Mouse (Mus musculus): ENCODE results near the gene Irs1.
A peak's percentile ranks its signal among the peaks of the same experiment; 100 is the strongest.

Irs1 gene

DNA sequence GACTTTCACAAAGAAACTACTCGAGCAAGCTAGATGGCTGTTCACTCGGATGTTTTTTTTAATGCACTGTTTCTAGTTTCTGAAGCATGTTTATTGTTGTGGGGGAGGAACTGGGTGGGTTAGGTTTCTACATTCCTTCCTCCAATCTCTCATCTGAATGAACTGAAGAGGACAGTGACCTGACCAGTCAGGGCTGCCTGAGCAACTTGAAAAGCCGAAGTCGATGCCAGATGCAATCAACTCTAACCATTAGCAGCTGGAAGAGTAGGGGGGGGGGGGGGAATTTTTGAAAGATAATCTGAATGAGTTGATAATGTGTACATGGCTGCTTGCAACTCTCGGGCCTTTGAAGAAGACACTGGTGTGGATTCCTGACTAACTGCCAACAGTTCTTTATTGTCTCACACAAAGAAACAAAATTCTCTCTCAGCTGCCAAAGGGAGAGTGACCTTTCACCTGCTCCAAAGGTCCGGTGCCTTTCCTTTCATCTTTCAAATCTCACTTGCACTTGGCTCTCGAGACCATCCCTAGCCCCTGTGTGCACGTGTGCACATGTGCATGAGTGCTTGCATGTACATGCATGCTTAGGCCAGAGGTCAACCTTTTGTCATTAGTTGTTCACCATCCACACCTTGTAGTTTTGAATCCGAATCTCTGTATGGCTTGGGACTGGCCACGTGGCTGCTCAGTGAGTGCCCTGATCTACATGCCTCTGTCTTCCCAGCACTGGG, 43.8 kb downstream of the Irs1 start:
- DNase-seq: no peak

DNA sequence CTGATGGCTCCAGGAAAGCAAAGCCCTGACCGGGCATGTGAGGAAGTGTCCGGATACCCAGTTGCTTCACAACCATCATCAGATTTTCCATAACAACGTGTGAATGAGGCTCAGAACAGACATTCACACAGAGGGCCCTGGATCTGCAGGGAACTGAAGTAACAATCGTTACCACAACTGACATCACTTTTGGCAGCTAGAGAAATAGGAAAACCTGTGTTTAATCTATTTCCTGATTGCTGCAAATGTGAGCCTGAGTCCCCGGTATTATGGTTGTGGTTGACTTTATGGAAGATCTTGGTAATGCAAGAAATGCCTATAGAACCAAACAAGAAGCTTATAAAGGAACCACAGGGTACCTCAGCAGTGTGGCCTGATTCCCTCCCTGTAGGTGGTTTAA, 46.2 kb downstream of the Irs1 start:
- DNase-seq: no peak

DNA sequence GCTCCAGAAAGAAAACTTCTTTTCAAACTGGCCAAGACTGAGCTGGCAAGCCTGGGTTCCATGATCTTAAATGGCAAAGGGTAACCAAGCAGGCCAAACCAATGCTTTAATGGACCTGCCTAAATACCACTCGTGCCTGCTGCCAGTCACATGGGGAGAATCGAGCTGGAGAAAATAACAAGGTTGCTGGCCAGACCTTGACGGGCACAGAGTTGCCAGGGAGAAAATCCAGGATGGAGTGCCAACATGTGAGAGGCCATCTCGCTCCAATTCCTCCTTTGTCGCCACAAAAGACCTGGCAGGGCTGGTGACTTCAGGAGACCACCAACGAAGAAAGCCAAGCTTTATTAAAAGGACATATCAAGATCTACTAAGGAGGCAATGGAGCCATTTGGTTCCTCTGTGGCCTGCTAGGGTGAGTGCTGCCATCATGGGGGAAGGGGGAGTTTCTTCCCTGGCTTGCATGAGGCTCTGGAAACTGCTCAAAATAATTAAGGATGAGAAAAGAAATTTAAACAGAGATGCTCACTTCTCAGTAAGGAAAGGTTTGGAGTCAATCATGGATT, 47.9 kb downstream of the Irs1 start:
- DNase-seq: no peak

DNA sequence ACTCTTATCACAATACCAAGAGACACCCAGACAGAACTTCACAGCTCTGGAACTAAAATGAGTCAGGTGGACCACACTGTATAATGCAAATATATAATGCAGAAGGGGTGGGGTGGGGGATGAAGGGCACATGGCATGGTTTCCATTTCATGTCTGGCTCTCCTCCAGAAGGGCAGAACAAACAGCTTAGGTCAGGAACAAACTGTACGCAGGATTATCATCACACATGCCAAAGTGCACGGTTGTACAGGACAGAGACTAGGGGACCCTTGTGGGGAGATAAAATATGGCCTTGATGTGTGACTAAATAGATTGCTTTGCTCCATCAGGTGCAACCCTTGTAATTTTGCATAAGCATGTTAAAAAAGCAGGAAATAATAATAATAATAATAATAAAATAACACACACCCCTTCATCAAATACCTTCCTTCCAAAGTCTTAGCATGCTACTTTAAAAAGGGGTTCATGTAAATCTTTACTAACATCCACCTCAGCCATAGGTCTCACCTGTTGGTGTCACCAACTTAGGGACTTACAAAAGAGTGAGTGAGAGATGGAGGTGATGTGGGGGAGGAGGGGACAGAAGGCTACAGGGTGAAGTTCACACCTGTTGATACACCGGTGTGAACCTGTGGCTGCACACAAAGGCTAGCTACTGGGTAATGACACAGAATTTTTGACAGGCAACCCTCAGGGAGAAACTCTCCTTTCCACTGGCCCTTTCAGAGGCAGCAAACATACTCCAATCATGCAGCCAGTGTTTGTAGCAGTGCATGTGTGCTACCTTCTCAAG, 51.6 kb downstream of the Irs1 start:
- no peak for DNase-seq

DNA sequence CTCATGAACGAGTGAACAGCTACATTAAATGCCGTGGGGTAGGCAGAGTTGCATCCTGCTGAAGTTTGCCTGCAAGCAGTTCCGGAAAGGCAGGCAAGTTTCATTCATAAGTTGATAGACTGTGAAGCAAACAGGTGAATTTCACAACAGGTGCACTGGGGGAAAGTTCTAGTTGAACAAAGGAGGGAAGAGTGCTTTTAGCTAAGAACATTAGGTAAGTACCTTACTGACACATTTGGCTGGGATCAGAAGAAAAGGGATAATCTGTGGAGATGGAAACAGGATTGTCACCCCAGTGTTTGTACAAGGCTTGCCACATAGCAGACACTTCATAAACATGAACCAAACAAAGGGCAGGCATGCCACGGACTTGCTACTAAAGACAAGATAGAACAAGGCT, 53.0 kb downstream of the Irs1 start:
- peak in 1 of 2 experiments; percentile 35 for DNase-seq

DNA sequence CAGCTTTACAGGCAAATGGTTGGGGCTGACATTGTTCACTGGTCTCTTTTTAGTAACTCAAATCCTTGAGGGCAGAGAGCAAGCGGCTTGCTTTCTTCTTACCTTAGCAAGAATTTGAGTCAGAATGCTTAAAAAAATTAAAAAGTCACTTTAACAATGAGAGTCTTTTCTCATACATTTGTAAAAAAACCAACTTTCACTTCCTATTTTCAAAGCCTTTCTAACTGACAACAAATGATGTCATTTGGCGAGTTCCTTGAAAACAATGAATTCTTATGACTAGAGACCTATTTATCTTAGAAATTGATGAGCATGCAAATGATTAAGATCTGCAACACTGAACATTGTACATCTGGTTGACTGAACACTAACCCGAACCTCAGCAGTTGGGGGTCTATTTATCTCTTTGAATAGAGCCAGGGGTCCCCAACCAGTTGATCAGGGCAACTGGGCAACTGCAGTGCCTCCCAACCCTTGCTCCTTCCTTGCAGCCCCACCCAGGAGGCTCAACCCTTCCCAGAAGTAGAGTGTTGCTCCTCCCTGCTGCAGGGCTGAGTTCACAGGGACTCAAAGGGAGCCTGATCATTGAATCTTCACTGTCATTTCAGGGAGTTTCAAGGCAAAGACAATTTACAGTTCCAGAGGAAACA, 55.6 kb downstream of the Irs1 start:
- DNase-seq: no peak

DNA sequence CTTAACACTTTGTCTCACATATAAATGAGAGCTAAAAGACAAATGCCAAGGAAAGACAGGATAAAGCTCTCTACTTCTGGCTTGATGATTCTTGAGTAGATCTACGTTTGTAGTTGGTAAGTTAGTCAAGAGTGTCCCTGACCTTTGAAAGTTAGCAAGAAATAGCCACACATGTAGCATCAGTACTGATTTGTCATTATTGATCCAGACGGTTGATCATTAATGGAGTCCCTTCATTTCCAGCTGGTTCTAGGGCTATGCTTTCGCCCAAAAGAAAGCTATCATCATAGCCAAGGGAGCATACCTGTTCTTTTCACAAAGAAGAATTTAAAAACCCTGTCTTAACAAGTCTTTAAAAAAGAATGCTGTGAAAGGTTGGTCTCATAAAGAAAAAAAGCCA, 56.6 kb downstream of the Irs1 start:
- DNase-seq: no peak

DNA sequence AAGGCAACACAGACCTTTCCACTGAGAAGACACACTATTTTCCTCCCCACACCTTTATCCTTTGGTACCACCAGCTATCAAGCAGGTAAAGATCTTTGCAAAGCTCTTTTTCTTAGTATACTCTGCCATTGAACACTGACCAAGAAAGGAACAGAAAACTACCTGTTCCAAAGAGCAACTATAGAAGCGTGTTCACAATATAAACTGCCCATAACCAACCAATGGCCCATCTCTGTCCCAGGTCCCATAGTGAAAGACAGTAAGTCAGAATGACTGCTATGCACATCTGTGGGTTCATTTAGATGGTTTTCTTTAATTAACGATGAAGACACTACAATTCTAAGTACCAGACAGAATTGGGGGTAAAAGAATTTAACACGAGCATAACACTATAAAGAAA, 58.4 kb downstream of the Irs1 start, which contains the start of gene Gm9747:
Gm9747 (plus strand) TSS at position 301 of the 400 bp plus-strand sequence.
- DNase-seq: no peak

DNA sequence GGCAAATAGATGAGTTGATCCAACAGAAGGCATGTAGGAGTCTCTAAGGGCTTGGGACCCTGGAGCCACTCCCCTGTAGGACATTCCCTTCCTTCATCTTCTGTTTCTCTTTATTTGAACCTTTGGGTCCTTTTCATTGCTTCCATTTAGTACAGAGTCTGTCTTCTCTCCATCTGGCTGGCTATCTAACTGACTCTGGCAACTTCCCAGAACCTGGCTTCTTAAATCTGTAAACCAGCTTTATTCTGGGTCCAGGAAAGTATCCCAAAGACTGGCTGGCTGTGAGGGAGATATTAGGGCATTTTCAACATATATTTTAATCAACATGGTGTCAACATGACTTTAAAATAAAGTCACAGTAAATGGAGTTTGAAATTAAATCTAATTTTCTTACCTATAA, 62.4 kb downstream of the Irs1 start:
- no peak for DNase-seq

DNA sequence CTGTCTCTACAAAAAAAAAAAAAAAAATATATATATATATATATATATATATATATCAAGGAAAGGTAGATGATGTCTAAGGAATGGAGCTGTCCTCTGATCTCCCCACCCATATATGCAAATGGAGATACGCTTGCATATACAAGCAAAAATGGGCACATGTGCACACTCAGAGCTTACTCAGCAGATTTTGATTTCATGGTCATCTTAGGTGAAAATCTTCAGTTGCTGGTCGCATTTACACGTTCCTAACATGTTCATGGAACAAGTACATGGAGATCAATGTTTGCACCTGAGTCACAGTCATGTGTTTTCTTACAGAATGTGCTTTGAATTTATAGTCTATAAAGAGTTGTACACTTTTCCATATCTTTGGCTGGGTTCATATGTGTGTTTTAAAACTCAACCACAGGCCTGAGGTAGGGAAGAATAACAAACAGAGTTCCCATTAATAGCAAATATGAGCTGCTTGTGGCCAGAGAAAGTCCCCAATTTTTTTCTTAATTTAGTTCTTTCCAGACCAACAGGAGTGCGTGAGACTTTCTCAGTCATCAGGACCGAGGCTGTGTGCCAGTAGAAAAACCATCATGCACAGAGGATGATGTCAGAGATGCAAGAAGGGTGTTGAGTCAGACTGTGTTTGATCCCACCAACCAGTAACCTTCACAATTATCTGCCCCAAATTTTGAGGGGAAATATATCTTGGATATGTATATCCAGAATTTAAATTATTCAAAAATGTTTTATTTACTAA, 68.0 kb downstream of the Irs1 start:
- DNase-seq: no peak

DNA sequence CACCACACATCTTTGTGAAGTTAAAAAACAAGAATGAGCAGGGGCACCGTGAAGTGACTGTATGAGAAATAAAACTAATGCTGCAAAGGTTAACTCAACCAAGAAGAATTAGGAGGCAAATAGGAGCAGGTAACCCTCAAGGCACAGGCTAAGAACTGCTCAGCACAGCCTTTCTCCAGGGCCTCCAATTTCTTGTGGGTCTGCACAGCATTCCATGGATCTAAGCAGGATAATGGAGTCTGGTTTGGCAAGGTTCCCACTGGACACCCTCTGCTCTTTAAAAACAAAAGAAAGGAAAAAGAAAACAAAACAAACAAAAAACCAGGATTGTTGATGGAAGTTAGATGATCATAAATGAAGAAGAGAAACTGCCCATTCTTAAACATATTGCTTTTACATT, 69.8 kb downstream of the Irs1 start:
- no peak for DNase-seq

DNA sequence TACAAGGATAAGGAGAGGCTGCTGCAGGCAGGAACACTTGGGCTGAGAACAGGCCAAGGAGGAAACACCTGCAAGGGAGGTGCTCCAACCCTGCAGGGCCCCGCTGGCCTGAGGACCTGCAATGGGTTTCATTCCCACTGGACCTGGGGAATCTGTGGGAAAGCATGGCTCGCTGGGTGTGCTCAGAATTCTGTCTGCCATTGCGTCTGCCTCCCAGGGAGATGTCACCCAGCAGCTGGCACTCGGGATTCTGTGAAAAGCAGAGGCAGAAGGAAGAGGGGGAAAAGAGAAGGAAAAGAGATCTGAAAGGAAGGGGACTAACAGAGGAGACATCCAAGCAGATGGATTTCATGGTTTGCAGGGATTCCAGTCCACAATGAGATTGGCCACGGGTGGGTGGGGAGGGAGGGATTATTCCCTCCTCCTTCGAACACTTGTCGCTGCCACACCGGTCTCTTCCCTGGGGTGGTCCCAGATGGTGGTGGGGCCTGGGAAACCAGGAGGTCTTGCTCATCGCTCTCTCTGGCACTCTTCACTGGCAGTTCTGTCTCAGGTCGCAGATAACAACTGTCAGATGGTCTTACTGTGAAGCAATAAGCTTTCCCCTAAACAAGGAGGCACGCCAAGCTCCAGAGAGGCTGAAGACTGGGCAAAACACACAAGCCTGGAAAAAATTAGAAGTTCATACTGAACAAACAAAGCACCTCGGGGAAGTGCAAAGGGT, 70.4 kb downstream of the Irs1 start:
- no peak for DNase-seq

DNA sequence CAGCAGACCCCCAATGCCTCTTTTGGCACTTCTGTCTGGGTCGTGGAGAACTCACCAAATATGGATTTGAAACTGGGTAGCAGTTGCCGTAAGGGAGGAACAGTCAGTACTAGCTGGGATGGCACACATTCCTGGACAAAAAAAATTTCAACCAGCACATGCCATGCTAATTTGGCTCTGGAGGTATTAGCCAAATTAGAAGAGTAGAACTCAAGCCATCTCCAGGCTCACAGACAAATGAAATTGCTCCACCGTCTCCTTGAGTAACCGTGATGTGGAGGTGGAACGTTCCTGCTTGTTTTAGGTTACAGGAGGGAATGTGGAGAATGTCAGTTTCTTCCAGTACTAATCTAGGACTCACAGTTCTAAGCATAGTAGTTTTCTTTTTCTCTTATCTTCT, 83.7 kb downstream of the Irs1 start:
- no peak for DNase-seq

DNA sequence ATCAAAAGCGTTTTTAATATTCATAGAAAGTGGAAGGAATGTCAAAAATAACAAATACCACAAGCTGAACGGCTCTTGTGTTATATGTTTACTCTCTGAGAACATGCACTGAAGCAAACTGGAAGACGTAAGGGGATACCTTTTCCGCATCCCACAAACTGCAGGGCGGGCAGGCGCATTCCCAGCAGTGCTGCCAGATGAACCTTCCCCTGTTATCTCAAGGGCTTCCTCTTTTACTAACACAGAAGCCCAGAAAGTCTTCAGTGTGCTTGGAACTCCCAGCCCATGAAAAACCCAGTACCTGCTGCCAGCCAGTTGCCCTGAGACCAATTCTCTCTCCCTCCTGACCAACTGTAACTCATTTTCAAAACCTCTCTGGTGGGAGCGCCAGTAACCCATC, 90.6 kb downstream of the Irs1 start:
- DNase-seq: peak; percentile 5 to 23

DNA sequence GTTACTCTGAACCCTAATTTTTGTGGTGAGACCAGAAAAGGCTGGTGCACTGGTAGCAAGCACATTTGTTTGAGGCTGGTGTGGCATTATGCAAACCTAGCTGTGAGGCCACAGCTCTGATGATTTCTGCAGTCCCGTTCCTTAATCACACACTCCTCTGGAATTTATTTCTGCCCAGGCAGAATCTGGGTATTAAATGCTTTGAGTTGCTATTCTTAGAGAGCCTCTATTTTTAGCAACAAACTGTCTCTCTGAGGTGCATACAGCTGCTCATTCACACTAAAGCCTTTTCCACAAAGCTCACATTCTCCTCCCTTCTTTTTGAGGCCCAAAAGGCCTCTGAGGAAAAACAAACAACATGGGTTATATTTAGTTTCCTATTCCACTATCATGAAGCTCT, 91.3 kb downstream of the Irs1 start:
- no peak for DNase-seq

DNA sequence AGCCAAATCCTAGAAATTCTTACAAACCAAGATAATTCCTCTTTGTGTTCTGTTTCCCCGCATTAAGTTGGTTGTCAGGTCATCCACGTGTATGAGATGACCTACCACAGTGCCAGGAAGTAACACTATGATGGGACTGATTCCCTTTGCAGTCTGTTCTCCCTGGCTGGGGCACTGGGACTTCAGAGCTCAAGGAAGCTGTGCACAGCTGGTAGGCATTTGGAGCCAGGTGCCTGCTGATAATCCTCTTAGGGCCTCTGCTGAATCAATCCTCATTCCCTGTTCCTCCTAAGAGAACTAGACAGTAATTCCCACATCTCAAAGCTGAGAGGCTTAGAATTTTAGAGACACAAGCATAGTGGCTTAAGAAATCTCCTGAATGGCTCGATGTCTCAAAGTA, 99.6 kb downstream of the Irs1 start:
- DNase-seq: no peak

DNA sequence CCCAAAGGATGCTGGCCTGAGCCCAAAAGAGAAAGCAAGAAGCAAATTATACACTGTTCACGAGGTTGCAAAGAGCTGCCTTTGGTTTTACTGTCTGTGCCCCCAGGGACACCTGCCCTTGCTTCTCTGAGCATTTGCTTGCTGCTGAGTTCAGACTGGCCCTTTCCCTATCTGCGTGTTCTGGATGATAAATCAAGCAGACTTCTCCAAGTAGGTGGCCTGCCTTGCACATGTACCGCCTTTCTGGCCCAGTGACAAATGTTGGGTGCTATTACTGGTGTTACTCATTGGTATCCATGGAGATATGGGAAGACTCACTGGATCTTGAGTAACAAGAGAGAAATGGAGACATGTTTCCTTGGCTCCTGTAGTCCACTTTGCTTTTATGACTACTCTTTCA, 101.7 kb downstream of the Irs1 start:
- peak; percentile 47 to 60 for DNase-seq

DNA sequence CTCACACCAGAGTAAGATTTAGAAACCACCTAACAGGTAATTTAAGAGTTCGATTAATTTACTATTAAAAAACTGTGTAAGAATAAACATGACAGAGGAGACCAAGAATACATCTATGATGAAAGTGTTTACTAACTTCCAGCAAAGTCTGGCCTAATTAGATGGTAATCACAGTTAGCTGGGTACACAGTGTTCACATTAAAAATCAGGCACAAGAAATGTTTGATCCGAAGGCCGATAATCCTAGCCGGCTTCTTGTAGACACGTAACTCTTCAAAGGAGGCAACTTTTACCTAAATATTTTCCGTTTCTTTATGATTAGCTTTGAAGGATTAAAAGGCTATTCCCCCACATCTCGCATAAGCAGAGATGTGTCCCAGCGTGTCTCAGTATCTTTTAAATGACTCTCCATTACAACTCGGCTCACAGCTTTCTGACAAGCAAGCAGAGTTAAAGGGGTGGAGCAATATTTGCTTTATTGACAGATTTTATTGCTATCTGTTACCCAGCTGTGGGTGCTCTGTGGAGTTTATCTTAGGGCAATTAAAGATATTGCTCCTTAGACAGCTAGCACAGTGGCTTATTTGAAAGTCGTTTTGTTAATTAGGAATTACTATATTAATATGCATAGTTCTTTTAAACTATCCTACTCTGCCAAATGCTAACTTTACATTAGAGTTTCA, 102.5 kb downstream of the Irs1 start:
- no peak for DNase-seq

DNA sequence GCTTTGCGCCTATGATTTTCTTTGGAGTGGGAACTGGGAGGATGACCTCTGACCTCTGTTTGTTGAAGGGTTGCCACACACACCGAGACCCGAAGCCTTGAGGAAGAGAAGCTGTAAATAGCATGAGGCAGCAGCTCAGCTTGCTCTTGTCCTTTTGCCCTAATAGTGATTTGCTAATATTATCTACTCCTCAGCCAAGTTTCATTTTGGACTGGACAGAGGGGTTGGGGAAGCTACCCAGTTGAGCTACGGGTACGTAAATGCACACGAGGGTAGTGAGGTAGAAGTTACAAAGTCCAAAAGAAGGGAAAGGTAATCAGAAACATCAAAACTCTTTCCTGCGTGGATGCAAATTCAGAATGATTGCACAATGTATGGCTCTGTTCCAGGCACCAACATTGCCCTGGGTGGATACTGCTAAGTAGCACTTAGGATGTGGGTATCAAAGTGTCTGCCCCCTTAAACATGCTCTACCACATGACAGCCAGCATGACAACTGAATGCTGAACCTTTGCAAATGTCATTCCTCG, 107.2 kb downstream of the Irs1 start:
- DNase-seq: peak; percentile 9 to 23

Data from lung, adult 18-20 months (tissue).